Mouse (Mus musculus) kidney, embryonic 14.5 days (tissue): Measurements from ENCODE around the gene Lzts2. TPM values are rescaled to one million over a fixed set of nuclear protein-coding genes. Genes with fewer than 3 reads are reported as not detected.

Experiments used
- ATAC-seq: fragments of 200-750 bp; cut with Nextera tagmentation; 2 replicates; pipeline ENCODE4 v1.8.0; 2017; ENCODE audit warnings: moderate number of reproducible peaks, mild to moderate bottlenecking, moderate TSS enrichment, moderate library complexity; ENCODE audit not compliant: low FRiP score, low TSS enrichment
- H3K27ac ChIP-seq: fragments of 300-500 bp; sonication (generic); 2 replicates; pipeline ENCODE4 v1.5.1; 2014; ENCODE audit warnings: low read depth, mild to moderate bottlenecking, low read length, moderate library complexity, mixed read lengths
- H3K27me3 ChIP-seq: fragments of 300-500 bp; sonication (generic); 2 replicates; pipeline ENCODE4 v1.6.1; 2014; ENCODE audit warnings: mild to moderate bottlenecking, low read length; ENCODE audit not compliant: control insufficient read depth, insufficient read depth
- H3K36me3 ChIP-seq: fragments of 300-500 bp; sonication (generic); 2 replicates; pipeline ENCODE4 v1.6.1; 2014; ENCODE audit warnings: low read length, mixed read lengths; ENCODE audit not compliant: control insufficient read depth, insufficient read depth
- H3K4me1 ChIP-seq: fragments of 300-500 bp; sonication (generic); 2 replicates; pipeline ENCODE4 v1.6.1; 2014; ENCODE audit warnings: low read length, mixed read lengths; ENCODE audit not compliant: control insufficient read depth, insufficient read depth
- H3K4me2 ChIP-seq: fragments of 300-500 bp; sonication (generic); replicated peaks from 2 replicates; pipeline ENCODE4 v1.6.1; 2014; ENCODE audit warnings: low read depth, mild to moderate bottlenecking, low read length
- H3K4me3 ChIP-seq: fragments of 300-500 bp; sonication (generic); 2 replicates; pipeline ENCODE4 v1.5.1; 2014; ENCODE audit warnings: mild to moderate bottlenecking, low read length
- H3K9ac ChIP-seq: fragments of 300-500 bp; sonication (generic); 2 replicates; pipeline ENCODE4 v1.6.1; 2014; ENCODE audit warnings: low read depth, mild to moderate bottlenecking, low read length, moderate library complexity
- H3K9me3 ChIP-seq: fragments of 300-500 bp; sonication (generic); 2 replicates; pipeline ENCODE4 v1.6.1; 2016; ENCODE audit warnings: low read length; ENCODE audit not compliant: control insufficient read depth
- WGBS: fragments of 180-500 bp; shearing (Covaris S2); extraction: QIAGEN DNeasy Blood & Tissue Kit; methylation state at CpG from one replicate; pipeline ENCODE4 v1.1.7; 2014; 5-methylcytosine and 5-hydroxymethylcytosine counted together
- polyA plus RNA-seq: library from polyadenylated mRNA; unstranded; fragments of >200 nt; fragmentation: Nextera tagmentation; extraction: Ambion mirVana; gene quantifications from 2 replicates; pipeline ENCODE4 v1.2.1, GENCODE M21; 2014

The Lzts2 gene
- polyA plus RNA-seq, 1 experiment from 2014 or later: 68.2 TPM

DNA sequence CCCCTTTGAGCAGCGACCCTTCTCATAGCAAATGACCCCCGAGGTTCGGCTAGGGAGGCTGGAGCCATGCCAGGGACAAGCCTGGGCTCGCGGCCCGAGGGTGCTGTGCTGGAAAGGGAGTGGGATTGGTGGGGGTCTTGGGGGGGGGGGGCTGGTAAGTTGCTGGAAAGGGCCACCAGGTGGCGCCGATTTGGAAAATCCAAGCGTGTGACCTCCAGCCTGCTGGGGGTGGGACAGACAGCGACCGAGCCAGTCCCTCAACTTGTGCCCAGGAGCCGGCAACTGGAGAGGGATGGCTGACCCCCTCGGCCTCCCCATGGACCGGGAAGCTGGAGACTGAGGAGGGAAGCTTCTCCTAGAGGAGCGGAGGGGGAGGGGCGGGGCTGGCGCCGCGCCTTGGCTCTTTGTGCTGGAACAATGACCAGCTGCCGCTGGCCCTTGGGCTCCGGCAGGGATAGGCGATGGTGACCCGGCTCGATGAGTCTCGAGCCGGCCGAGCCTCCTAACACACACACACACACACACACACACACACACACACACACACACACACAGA, 3.1 kb downstream of the Lzts2 start:
- ATAC-seq: peak; percentile 67
- peak overlapping the region; percentile 96 for H3K4me2 ChIP-seq
- H3K4me3 ChIP-seq: peak overlapping the region; percentile 80
- H3K9me3 ChIP-seq: no peaks in the 10 kb centered on the region
- H3K4me1 ChIP-seq: peaks cover 61% of the 10 kb centered on the region
- peak overlapping the region; percentile 85 for H3K9ac ChIP-seq
- peak overlapping the region; percentile 100 for H3K27ac ChIP-seq
- under 1% methylated on average over 27 of the region's 27 CpGs for WGBS
- H3K27me3 ChIP-seq: no peaks in the 10 kb centered on the region
- peaks cover 19% of the 10 kb centered on the region for H3K36me3 ChIP-seq

GRCm38 (mm10) chr19:45017909-45018308, 3.7 kb downstream of the Lzts2 start:
- Histone ChIP-seq H3K27ac (peak overlapping the region; percentile 100), H3K27me3 (no peaks in the 10 kb centered on the region), H3K9ac (peak overlapping the region; percentile 85), H3K9me3 (no peaks in the 10 kb centered on the region), H3K4me2 (peak overlapping the region; percentile 96), H3K4me3 (peak overlapping the region; percentile 80), H3K36me3 (peaks cover 20% of the 10 kb centered on the region), H3K4me1 (peaks cover 61% of the 10 kb centered on the region)
- under 1% methylated on average over 44 of the region's 48 CpGs for whole genome bisulfite sequencing
- peak; percentile 72 for ATAC-seq

GRCm38 (mm10) chr19:45018351-45018831, 4.2 kb downstream of the Lzts2 start:
- peaks cover 58% of the 10 kb centered on the region for H3K4me1 ChIP-seq
- WGBS: 3% methylated on average over 13 of the region's 13 CpGs

DNA sequence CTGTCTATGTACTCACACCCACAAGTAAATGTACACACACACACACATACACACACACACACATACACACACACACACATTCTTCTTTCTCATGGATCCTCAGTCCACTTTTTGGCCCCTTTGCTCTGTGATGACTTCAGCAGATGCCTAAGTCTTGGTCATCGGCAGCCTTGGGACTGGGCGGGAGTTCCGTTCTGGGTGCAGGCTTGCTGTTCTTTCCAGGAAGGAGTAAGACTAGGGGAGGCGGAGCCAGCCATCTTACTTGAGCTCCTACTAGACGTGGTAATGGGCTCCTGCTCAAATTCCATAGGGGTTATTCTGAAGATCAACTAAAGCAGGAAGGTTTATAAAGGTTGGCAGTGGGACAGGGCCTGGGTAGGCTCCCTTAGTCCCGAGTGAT, 6.1 kb downstream of the Lzts2 start:
- Histone ChIP-seq H3K4me2 (peak overlapping the region; percentile 30), H3K4me3 (peak overlapping the region; percentile 4; the same call in 1 of the 2 replicates), H3K27me3 (no peaks in the 10 kb centered on the region), H3K9ac (peak overlapping the region; percentile 18; the same call in 1 of the 2 replicates), H3K4me1 (peaks cover 47% of the 10 kb centered on the region), H3K27ac (no peak overlapping the region), H3K9me3 (no peaks in the 10 kb centered on the region), H3K36me3 (peaks cover 36% of the 10 kb centered on the region)
- WGBS: 50% methylated on average over 6 of the region's 6 CpGs
- no peak for ATAC-seq

More at GRCm38 (mm10) chr19:45018351-45018831, 4.2 kb downstream of the Lzts2 start:
- peak overlapping the region; percentile 96 for H3K4me2 ChIP-seq
- peak overlapping the region; percentile 85 for H3K9ac ChIP-seq
- no peaks in the 10 kb centered on the region for H3K9me3 ChIP-seq
- peak; percentile 1; the same call in 1 of the 2 replicates for ATAC-seq
- peak overlapping the region; percentile 100 for H3K27ac ChIP-seq
- peak overlapping the region; percentile 80 for H3K4me3 ChIP-seq
- H3K27me3 ChIP-seq: no peaks in the 10 kb centered on the region
- H3K36me3 ChIP-seq: peaks cover 21% of the 10 kb centered on the region

GRCm38 (mm10) chr19:45021362-45021761, 7.1 kb downstream of the Lzts2 start:
- Histone ChIP-seq H3K27ac (no peak overlapping the region), H3K4me1 (peaks cover 41% of the 10 kb centered on the region), H3K9ac (peak overlapping the region; percentile 18; the same call in 1 of the 2 replicates), H3K4me2 (no peak overlapping the region), H3K27me3 (no peaks in the 10 kb centered on the region), H3K4me3 (no peak overlapping the region), H3K9me3 (no peaks in the 10 kb centered on the region), H3K36me3 (peaks cover 46% of the 10 kb centered on the region)
- ATAC-seq: no peak
- 90% methylated on average over 15 of the region's 15 CpGs for WGBS

- Histone ChIP-seq H3K27me3 (no peaks in the 10 kb centered on the region), H3K9me3 (no peaks in the 10 kb centered on the region), H3K4me1 (peaks cover 34% of the 10 kb centered on the region), H3K36me3 (peaks cover 65% of the 10 kb centered on the region), H3K4me3 (no peak overlapping the region), H3K4me2 (no peak overlapping the region), H3K27ac (no peak overlapping the region), H3K9ac (no peak overlapping the region)
- ATAC-seq: no peak; the same call in 1 of the 2 replicates
- 79% methylated on average over 11 of the region's 11 CpGs for WGBS
These were observed 9.8 kb downstream of the Lzts2 start for GRCm38 (mm10) chr19:45023993-45024392.

DNA sequence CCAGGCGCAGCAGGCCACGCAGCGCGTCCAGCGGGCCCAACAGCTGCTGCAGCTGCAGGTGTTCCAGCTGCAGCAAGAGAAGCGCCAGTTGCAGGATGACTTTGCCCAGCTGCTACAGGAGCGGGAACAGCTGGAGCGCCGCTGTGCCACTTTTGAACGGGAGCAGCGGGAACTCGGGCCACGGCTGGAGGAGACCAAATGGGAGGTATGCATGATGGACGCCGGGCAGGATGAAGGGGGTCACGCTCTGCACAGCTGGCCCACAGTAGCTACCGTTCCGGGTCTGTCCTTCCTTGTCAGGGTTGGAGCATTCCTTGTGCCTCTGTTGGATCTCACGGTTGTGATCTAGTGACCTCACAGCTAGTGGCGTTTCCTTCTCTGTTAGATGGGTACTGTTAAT, 10.6 kb downstream of the Lzts2 start:
- no peaks in the 10 kb centered on the region for H3K27me3 ChIP-seq
- WGBS: 79% methylated on average over 20 of the region's 20 CpGs
- ATAC-seq: no peak
- H3K27ac ChIP-seq: no peak overlapping the region
- H3K4me2 ChIP-seq: no peak overlapping the region
- no peak overlapping the region for H3K4me3 ChIP-seq
- H3K9me3 ChIP-seq: no peaks in the 10 kb centered on the region
- peaks cover 65% of the 10 kb centered on the region for H3K36me3 ChIP-seq
- H3K4me1 ChIP-seq: peaks cover 26% of the 10 kb centered on the region
- H3K9ac ChIP-seq: no peak overlapping the region

DNA sequence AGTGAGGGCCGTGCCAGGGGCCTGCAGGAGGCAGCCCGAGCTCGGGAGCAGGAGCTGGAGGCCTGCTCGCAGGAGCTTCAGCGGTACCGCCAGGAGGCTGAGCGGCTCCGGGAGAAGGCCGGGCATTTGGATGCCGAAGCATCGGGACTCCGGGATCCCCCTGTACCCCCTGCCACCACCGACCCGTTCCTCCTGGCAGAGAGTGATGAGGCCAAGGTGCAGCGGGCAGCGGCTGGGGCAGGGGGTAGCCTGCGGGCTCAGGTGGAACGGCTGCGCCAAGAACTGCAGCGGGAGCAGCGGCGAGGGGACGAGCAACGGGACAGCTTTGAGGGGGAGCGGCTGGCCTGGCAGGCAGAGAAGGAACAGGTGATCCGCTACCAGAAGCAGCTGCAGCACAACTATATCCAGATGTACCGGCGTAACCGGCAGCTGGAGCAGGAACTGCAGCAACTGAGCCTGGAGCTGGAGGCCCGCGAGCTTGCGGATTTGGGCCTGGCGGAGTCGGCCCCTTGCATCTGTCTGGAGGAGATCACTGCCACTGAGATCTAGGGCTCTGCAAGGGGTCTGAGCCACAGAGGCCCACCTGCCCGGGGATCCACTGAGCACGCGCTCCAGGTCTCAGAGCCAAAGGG, 11.8 kb downstream of the Lzts2 start:
- Histone ChIP-seq H3K27me3 (no peaks in the 10 kb centered on the region), H3K9me3 (no peaks in the 10 kb centered on the region), H3K36me3 (peaks cover 64% of the 10 kb centered on the region), H3K4me2 (no peak overlapping the region), H3K9ac (no peak overlapping the region), H3K27ac (no peak overlapping the region), H3K4me1 (peaks cover 22% of the 10 kb centered on the region), H3K4me3 (no peak overlapping the region)
- WGBS: 94% methylated on average over 28 of the region's 37 CpGs
- no peak for ATAC-seq
